ENCODE assay signal across 21 mouse cellular contexts in the genomic region with DNA sequence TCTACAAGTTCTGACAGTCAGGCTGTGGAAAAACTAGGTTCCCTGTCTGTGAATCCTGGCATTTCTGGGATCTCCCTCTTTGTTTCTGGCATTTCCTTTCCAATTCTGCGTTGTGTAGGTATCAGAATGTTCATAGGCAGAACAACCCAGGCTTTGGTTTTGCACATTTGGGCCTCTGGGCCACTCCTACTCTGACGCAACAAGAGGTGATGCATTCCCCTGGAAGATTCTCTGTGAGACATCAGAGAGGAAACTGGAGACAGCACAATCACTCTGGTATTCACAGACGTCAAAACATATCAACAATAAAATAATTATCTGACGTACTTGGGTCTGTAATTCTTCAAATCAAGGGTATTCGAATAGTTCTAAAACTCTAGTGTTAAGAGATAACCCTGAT.
DNase-seq lines count a peak whose midpoint lies in the region; ATAC-seq and TF ChIP-seq lines count a peak whose summit lies in the region.
"Had no signal": no experiment of that assay in that cellular context is flagged by ENCODE, and none has a peak within 500 bp of the region (broad histone marks: within the 10 kb centered on the region; RNA-seq: fewer than 3 reads in every experiment).

No protein-coding gene starts in this region.

- no peak overlapping the region for H3K27ac ChIP-seq in forebrain, embryonic 14.5 days (ENCODE audit: low read depth, low read length)
- H3K27ac ChIP-seq: embryonic facial prominence, embryonic 10.5 days; embryonic facial prominence, embryonic 12.5 days; forebrain, embryonic 13.5 days had no signal

- 0 out of 2 replicates have a peak, but pooled peaks have one; percentile 22 for ATAC-seq in granulocyte monocyte progenitor cell, adult 5-6 weeks (replicated peaks; ENCODE audit: poor library complexity, severe bottlenecking)
- no peak for ATAC-seq in forebrain, embryonic 14.5 days
- ATAC-seq: activated CD4-positive, CD25-positive, alpha-beta regulatory T cell, adult 4 months; forebrain, embryonic 13.5 days; forebrain, embryonic 16.5 days; Patski had no signal

- 86% methylated on average over 5 of the region's 5 CpGs for WGBS in forebrain, embryonic 14.5 days
- WGBS in lung, adult 2 months, result 57% methylated on average over 5 of the region's 5 CpGs

- H3K9me3 ChIP-seq in forebrain, embryonic 14.5 days (replicated peaks; ENCODE audit: control insufficient read depth, low read length), result no peaks in the 10 kb centered on the region
- H3K9me3 ChIP-seq: embryonic facial prominence, embryonic 10.5 days; embryonic facial prominence, embryonic 12.5 days; forebrain, embryonic 13.5 days had no signal

- H3K79me2 ChIP-seq in C2C12 (ENCODE audit: control insufficient read depth, insufficient read depth) (no peaks in the 10 kb centered on the region), myocyte (ENCODE audit: control insufficient read depth, insufficient read depth) (no peaks in the 10 kb centered on the region)

- H3ac ChIP-seq in C2C12 (ENCODE audit: control insufficient read depth, insufficient read length, low read depth), result no peak overlapping the region
- H3ac ChIP-seq in myocyte (ENCODE audit: control insufficient read depth, insufficient read length), result no peak overlapping the region

- no peak overlapping the region for H3K9ac ChIP-seq in forebrain, embryonic 14.5 days (ENCODE audit: low read length)
- H3K9ac ChIP-seq: embryonic facial prominence, embryonic 12.5 days; forebrain, embryonic 13.5 days had no signal

- DNase-seq in heart, adult 11 months, result peak; percentile 36
- DNase-seq in heart, postnatal 4 days, result no peak
- DNase-seq in forebrain, embryonic 14.5 days (ENCODE audit: low spot score), result no peak
- no peak for DNase-seq in cerebellum, adult 9-11 months
- no peak for DNase-seq in lung, adult 2 months
- DNase-seq: adrenal gland, postnatal 14 days; adrenal gland, postnatal 36 days; B cell, adult 2 months; cerebellum, adult 11-12 months; cerebellum, adult 8-10 months; cerebellum, postnatal 10 days; cerebellum, postnatal 25 days had no signal

- no peaks in the 10 kb centered on the region for H3K36me3 ChIP-seq in C2C12 (ENCODE audit: control insufficient read depth, insufficient read depth)
- H3K36me3 ChIP-seq in myocyte (ENCODE audit: control insufficient read depth, insufficient read depth), result no peaks in the 10 kb centered on the region
- no peaks in the 10 kb centered on the region for H3K36me3 ChIP-seq in forebrain, embryonic 14.5 days (ENCODE audit: control insufficient read depth, insufficient read depth, low read length)
- H3K36me3 ChIP-seq: embryonic facial prominence, embryonic 10.5 days; embryonic facial prominence, embryonic 12.5 days had no signal

- H3K4me1 ChIP-seq in forebrain, embryonic 14.5 days (ENCODE audit: control insufficient read depth, insufficient read depth, low read length), result no peaks in the 10 kb centered on the region
- no peaks in the 10 kb centered on the region for H3K4me1 ChIP-seq in lung, adult 2 months (ENCODE audit: control insufficient read depth, insufficient read depth, low read length)
- H3K4me1 ChIP-seq: embryonic facial prominence, embryonic 12.5 days; forebrain, embryonic 13.5 days had no signal

- no peak for TF ChIP-seq CTCF in C2C12 (IDR thresholded peaks at IDR 0.05; ENCODE audit: control insufficient read depth, insufficient read depth, insufficient read length)
- TF ChIP-seq CTCF in lung, adult 2 months (IDR thresholded peaks at IDR 0.05; ENCODE audit: insufficient read depth, low read length), result no peak

- no peaks in the 10 kb centered on the region for H3K27me3 ChIP-seq in C2C12 (ENCODE audit: control insufficient read depth, insufficient read depth, insufficient read length)
- no peaks in the 10 kb centered on the region for H3K27me3 ChIP-seq in myocyte (ENCODE audit: control insufficient read depth, insufficient read depth, insufficient read length)
- H3K27me3 ChIP-seq in forebrain, embryonic 14.5 days (replicated peaks; ENCODE audit: control insufficient read depth, insufficient read depth, low read length), result no peaks in the 10 kb centered on the region
- H3K27me3 ChIP-seq: embryonic facial prominence, embryonic 12.5 days; forebrain, embryonic 13.5 days; Patski had no signal

- H3K4me2 ChIP-seq in myocyte (ENCODE audit: low read depth), result peak overlapping the region; percentile 3
- no peak overlapping the region for H3K4me2 ChIP-seq in forebrain, embryonic 14.5 days (ENCODE audit: low read length)
- H3K4me2 ChIP-seq: embryonic facial prominence, embryonic 12.5 days; forebrain, embryonic 13.5 days had no signal

- H3K4me3 ChIP-seq in C2C12 (ENCODE audit: insufficient read depth, poor library complexity, severe bottlenecking), result no peak overlapping the region
- H3K4me3 ChIP-seq in myocyte, result no peak overlapping the region
- H3K4me3 ChIP-seq in forebrain, embryonic 14.5 days (ENCODE audit: low read depth, low read length), result no peak overlapping the region
- no peak overlapping the region for H3K4me3 ChIP-seq in lung, adult 2 months (replicated peaks; ENCODE audit: extremely low read depth, low read depth, low read length)
- H3K4me3 ChIP-seq: embryonic facial prominence, embryonic 10.5 days; embryonic facial prominence, embryonic 12.5 days; forebrain, embryonic 13.5 days had no signal

- TF ChIP-seq POLR2A in myocyte (IDR thresholded peaks at IDR 0.05; ENCODE audit: insufficient read length, low read depth), result no peak
- TF ChIP-seq POLR2A in lung, adult 2 months (IDR thresholded peaks at IDR 0.05; ENCODE audit: borderline replicate concordance, extremely low read depth, low read depth, low read length), result no peak

- H3K79me3 ChIP-seq in C2C12 (ENCODE audit: low read depth), result no peaks in the 10 kb centered on the region

TF ChIP-seq in C2C12, 6 proteins besides CTCF, POLR2A, EP300 and RAD21:
- no peak for TF ChIP-seq MYOG (IDR thresholded peaks at IDR 0.05; ENCODE audit: control insufficient read depth, extremely low read depth, insufficient read length)
- TF ChIP-seq CEBPB (IDR thresholded peaks at IDR 0.05; ENCODE audit: low read depth), result peak; percentile 93
TF ChIP-seq in C2C12: peak in this region for 1.

TF ChIP-seq in myocyte, 11 proteins besides CTCF, POLR2A, EP300 and RAD21:
- no peak for TF ChIP-seq POLR2AphosphoS2 (IDR thresholded peaks at IDR 0.05; ENCODE audit: insufficient read length, low read depth)
- peak; percentile 90 for TF ChIP-seq CEBPB (IDR thresholded peaks at IDR 0.05; ENCODE audit: insufficient read depth, poor library complexity, severe bottlenecking)
